Mouse (Mus musculus): ENCODE data around the gene Atf3. TPM values are rescaled to one million over a fixed set of nuclear protein-coding genes. Genes with fewer than 3 reads are reported as not detected.

Gene Atf3
- polyA plus RNA-seq, 1 experiment from 2014 or later, result 8.2 TPM

DNA sequence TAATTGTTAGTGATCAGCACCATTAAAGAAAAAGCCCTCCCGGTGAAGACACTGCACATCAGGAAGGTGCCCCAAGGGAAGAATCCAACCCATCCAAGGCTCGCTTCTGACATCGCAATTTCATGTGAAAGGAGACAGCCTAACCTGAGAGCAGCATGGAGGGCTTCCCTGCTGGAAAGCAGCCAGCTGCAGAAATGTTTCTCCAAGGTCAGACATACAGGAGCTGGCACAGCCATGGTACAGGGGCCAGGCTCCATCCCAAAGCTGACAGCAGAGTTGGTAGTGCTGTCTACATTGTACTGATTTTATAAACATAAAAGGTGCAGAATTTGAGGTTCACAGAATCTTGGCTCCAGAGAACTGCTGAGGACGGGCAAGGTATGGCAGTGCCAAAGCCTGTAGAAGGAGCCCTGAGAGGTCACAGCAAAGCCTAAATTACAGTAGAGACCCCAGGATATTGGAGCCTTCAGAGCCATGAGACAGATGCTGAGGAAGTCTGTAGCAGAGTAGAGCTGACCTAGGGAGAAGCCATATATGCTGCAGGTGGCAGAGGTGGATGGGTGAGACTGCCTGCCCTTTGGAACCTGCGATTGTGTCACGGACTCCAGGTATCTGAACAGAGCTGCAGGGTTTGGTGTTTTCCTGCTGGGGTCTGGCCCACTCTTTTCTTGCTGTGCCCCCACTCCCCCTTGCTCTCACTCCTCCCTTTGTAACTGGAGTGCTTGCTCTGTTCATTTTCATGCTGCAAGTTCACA is 18.1 kb upstream of the Atf3 start:
- no peaks in the 10 kb centered on the region for H3K4me1 ChIP-seq (ENCODE audit: insufficient read depth, low read depth, low read length)
- H3K27me3 ChIP-seq (replicated peaks; ENCODE audit: insufficient read depth, low read length), result no peaks in the 10 kb centered on the region
- no peaks in the 10 kb centered on the region for H3K36me3 ChIP-seq (ENCODE audit: insufficient read depth, low read length)
- no peak overlapping the region for H3K4me3 ChIP-seq (ENCODE audit: low read depth, low read length)
- no peak for DNase-seq (ENCODE audit: low spot score)
- H3K9ac ChIP-seq (replicated peaks; ENCODE audit: low read depth), result no peak overlapping the region
- no peak overlapping the region for H3K27ac ChIP-seq (ENCODE audit: low read length)
- TF ChIP-seq CTCF (IDR thresholded peaks at IDR 0.05), result no peak
- 82% methylated on average over 6 of the region's 6 CpGs for WGBS
- ATAC-seq, result no peak
- H3K9me3 ChIP-seq (ENCODE audit: low read length), result no peaks in the 10 kb centered on the region
- H3K4me2 ChIP-seq (replicated peaks; ENCODE audit: low read depth, low read length), result no peak overlapping the region

DNA sequence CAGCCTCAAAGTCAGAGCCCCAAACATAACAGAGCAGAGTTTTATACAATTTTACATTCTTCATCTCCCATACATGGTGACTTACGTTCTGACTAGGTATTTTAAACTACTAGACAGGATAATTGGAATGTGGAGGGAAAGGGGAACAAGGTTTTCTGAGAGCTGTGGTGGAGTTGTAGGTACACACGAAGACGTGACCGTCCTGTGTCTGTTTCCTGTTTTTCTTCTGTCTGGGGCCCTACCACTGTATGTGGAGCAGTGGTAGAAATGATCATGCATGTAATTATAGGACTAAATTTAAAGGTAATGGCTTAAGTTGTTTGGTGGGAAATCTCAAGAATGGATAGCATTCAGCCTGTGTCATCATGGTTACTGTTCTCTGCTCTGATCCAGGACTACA is 17.0 kb upstream of the Atf3 start:
- Histone ChIP-seq H3K4me2 (replicated peaks; ENCODE audit: low read depth, low read length) (no peak overlapping the region), H3K27ac (ENCODE audit: low read length) (no peak overlapping the region), H3K4me1 (ENCODE audit: insufficient read depth, low read depth, low read length) (no peaks in the 10 kb centered on the region), H3K36me3 (ENCODE audit: insufficient read depth, low read length) (no peaks in the 10 kb centered on the region), H3K9ac (replicated peaks; ENCODE audit: low read depth) (no peak overlapping the region), H3K27me3 (replicated peaks; ENCODE audit: insufficient read depth, low read length) (no peaks in the 10 kb centered on the region), H3K9me3 (ENCODE audit: low read length) (no peaks in the 10 kb centered on the region), H3K4me3 (ENCODE audit: low read depth, low read length) (no peak overlapping the region)
- ATAC-seq (no peak), DNase-seq (ENCODE audit: low spot score) (no peak)
- TF ChIP-seq EP300 (IDR thresholded peaks at IDR 0.05), result no peak
- no peak for TF ChIP-seq CTCF (IDR thresholded peaks at IDR 0.05)
- 66% methylated on average over 4 of the region's 4 CpGs for WGBS

DNA sequence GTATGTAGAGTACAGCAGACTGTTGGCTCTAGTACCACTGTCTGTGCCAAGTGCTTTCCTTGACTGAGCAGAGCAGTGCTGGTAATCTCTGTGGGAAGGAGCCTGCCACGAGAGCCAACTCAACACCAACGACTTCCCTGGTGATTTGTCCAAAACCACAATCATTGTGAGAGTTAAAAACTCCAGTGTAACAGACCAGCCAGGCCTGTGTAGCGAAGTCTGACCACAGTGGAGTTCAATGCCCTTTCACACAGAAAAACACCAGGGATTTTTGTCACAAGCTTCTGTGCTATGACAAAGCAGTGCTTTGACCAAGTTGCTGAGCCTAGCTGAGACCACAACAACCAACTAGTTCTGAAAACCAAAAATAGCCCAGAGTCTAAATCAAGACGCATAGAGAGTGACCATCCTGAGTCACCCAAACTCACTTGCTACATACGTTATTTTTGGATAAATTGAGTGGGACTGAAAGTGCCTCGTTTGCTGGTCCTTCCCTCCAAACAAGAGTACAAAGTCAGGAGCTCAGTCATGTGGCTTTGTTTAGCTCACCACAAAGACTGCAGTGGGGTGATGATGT is 12.6 kb upstream of the Atf3 start:
- 76% methylated on average over 6 of the region's 6 CpGs for WGBS
- no peak overlapping the region for H3K27ac ChIP-seq (ENCODE audit: low read length)

DNA sequence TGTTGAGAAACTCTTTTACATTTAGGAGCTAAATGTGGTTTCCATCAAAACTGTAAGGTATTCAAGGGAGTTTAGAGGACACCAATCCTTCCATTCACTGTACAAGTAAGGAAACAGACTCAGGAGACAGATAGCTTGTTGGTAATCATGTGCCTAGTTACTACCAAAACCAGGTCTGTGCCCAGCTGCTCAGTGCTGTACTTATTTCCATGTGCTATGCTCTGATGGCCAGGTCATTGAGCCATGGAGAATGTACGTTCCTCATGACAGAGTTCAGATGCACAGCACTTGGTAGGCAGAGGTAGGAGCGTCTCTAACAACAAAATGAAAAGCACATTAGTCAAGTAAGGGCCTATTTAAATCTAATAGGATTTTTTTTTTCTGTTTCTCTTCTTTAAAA is 8.7 kb upstream of the Atf3 start:
- 93% methylated on average over 2 of the region's 2 CpGs for WGBS
- H3K4me2 ChIP-seq (replicated peaks; ENCODE audit: low read depth, low read length), result no peak overlapping the region
- DNase-seq (ENCODE audit: low spot score) (no peak), ATAC-seq (no peak)
- H3K4me3 ChIP-seq (ENCODE audit: low read depth, low read length), result no peak overlapping the region
- H3K9ac ChIP-seq (replicated peaks; ENCODE audit: low read depth), result no peak overlapping the region
- H3K27me3 ChIP-seq (replicated peaks; ENCODE audit: insufficient read depth, low read length), result no peaks in the 10 kb centered on the region
- TF ChIP-seq EP300 (IDR thresholded peaks at IDR 0.05), result no peak
- no peak for TF ChIP-seq CTCF (IDR thresholded peaks at IDR 0.05)
- 0 out of 2 replicates have a peak, but pooled peaks cover 5% of the 10 kb centered on the region for H3K4me1 ChIP-seq (ENCODE audit: insufficient read depth, low read depth, low read length)
- no peak overlapping the region for H3K27ac ChIP-seq (ENCODE audit: low read length)
- no peaks in the 10 kb centered on the region for H3K36me3 ChIP-seq (ENCODE audit: insufficient read depth, low read length)
- no peaks in the 10 kb centered on the region for H3K9me3 ChIP-seq (ENCODE audit: low read length)

More for the DNA sequence above, 12.6 kb upstream of the Atf3 start:
- Histone ChIP-seq H3K27me3 (replicated peaks; ENCODE audit: insufficient read depth, low read length) (no peaks in the 10 kb centered on the region), H3K4me1 (ENCODE audit: insufficient read depth, low read depth, low read length) (no peaks in the 10 kb centered on the region), H3K4me2 (replicated peaks; ENCODE audit: low read depth, low read length) (no peak overlapping the region), H3K9ac (replicated peaks; ENCODE audit: low read depth) (no peak overlapping the region), H3K36me3 (ENCODE audit: insufficient read depth, low read length) (no peaks in the 10 kb centered on the region), H3K4me3 (ENCODE audit: low read depth, low read length) (no peak overlapping the region), H3K9me3 (ENCODE audit: low read length) (no peaks in the 10 kb centered on the region)
- TF ChIP-seq EP300 (IDR thresholded peaks at IDR 0.05) (no peak), CTCF (IDR thresholded peaks at IDR 0.05) (no peak)
- no peak for ATAC-seq
- DNase-seq (ENCODE audit: low spot score), result no peak

DNA sequence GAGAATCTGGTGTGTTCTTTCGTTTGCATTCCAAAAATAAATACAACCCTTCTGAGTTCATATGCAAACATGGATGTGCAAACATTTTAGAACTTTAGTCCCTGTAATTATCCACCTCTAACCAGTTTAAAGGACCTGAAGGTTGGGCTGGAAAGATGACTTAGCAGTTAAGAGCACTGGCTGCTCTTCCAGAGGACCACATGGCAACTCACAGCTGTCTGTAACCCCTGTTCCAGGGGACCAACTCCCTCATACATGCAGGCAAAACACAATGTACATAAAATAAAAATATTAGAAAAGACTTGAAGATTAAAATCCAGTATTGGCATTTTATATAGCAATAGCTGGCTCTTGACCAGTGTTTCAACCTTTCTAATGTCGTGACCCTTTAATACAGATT is 7.9 kb upstream of the Atf3 start:
- Histone ChIP-seq H3K4me1 (ENCODE audit: insufficient read depth, low read depth, low read length) (0 out of 2 replicates have a peak, but pooled peaks cover 5% of the 10 kb centered on the region), H3K9ac (replicated peaks; ENCODE audit: low read depth) (no peak overlapping the region), H3K4me2 (replicated peaks; ENCODE audit: low read depth, low read length) (no peak overlapping the region), H3K4me3 (ENCODE audit: low read depth, low read length) (no peak overlapping the region), H3K27me3 (replicated peaks; ENCODE audit: insufficient read depth, low read length) (no peaks in the 10 kb centered on the region), H3K27ac (ENCODE audit: low read length) (peak overlapping the region; percentile 91; the same call in 1 of the 2 replicates), H3K9me3 (ENCODE audit: low read length) (no peaks in the 10 kb centered on the region), H3K36me3 (ENCODE audit: insufficient read depth, low read length) (no peaks in the 10 kb centered on the region)
- TF ChIP-seq CTCF (IDR thresholded peaks at IDR 0.05) (no peak), EP300 (IDR thresholded peaks at IDR 0.05) (no peak)
- WGBS, result 65% methylated on average over 2 of the region's 2 CpGs
- DNase-seq (ENCODE audit: low spot score), result no peak
- ATAC-seq, result no peak

DNA sequence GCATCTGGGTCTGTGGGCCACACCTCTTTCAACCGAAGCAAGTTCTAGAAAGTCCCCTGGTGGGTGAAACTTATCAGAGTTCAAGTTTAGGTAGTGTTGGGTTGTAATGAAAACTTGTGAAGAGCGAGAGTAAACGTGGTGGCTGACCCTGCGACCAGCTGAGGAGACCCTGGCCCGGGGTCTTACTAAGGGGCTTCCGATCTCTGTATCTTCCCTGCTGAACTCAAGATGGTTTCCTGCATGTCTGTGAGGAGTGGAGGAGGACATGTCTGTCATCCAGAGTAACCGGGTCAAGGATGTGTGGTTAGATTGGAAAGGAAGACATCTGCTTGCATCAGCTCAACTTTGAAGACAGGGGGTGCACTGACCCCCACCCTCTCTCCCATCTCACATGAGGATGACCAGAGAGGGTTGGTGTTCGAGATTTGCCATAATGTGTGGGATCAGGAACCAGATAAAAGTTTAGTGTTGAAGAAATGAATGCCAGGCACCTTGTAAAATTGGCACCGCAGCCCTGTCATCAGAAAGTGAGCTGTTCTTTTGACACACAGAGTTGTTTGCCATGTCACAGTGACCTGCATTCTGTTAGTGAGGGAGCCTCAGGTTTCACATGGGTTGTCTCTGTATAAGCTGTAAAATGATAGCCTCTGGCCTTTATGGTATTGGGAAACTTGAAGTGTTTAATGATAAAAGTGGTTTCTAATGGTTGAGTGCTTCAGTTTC is 7.3 kb upstream of the Atf3 start:
- Histone ChIP-seq H3K4me1 (ENCODE audit: insufficient read depth, low read depth, low read length) (0 out of 2 replicates have a peak, but pooled peaks cover 5% of the 10 kb centered on the region), H3K27me3 (replicated peaks; ENCODE audit: insufficient read depth, low read length) (no peaks in the 10 kb centered on the region), H3K9me3 (ENCODE audit: low read length) (no peaks in the 10 kb centered on the region), H3K36me3 (ENCODE audit: insufficient read depth, low read length) (no peaks in the 10 kb centered on the region), H3K4me3 (ENCODE audit: low read depth, low read length) (peak overlapping the region; percentile 74), H3K4me2 (replicated peaks; ENCODE audit: low read depth, low read length) (peak overlapping the region; percentile 99), H3K9ac (replicated peaks; ENCODE audit: low read depth) (peak overlapping the region; percentile 85), H3K27ac (ENCODE audit: low read length) (peak overlapping the region; percentile 91)
- TF ChIP-seq EP300 (IDR thresholded peaks at IDR 0.05) (no peak), CTCF (IDR thresholded peaks at IDR 0.05) (no peak; the same call in none of the 2 replicates)
- DNase-seq (ENCODE audit: low spot score), result peak; percentile 30
- 26% methylated on average over 9 of the region's 9 CpGs for WGBS
- ATAC-seq, result no peak

Data from lung, postnatal 0 days (tissue).